Mouse (Mus musculus) kidney, adult 2 months (tissue): ENCODE measurements around the gene Nkpd1.

Experiments used
- CTCF ChIP-seq: fragments of 200-500 bp; conservative IDR thresholded peaks from 2 replicates; pipeline ENCODE4 v1.5.1; 2011; ENCODE audit warnings: low read depth, mild to moderate bottlenecking, control low read depth, low read length, moderate library complexity, mixed read lengths; ENCODE audit not compliant: insufficient read depth, insufficient read length
- POLR2A ChIP-seq: fragments of 200-500 bp; IDR thresholded peaks from one replicate; pipeline ENCODE4 v1.6.1; 2011; ENCODE audit warnings: low read depth, low read length, control low read depth

- no peak for TF ChIP-seq CTCF
- TF ChIP-seq POLR2A = no peak
Measured at GRCm38 (mm10) chr7:19508150-19508923, 9.3 kb upstream of the Nkpd1 start, which contains the start of the genes Bloc1s3 and Trappc6a.
